Mouse (Mus musculus): ENCODE measurements around the gene Siae. TPM values are rescaled to one million over a fixed set of nuclear protein-coding genes. Genes with fewer than 3 reads are reported as not detected.

Gene Siae
- polyA plus RNA-seq, 1 experiment, result not detected

GRCm38 (mm10) chr9:37663210-37663609, 107.7 kb downstream of the Siae start:
- Histone ChIP-seq H3K27ac (ENCODE audit: insufficient read depth, low read depth, low read length) (no peak overlapping the region), H3K4me1 (ENCODE audit: control insufficient read depth, insufficient read depth, low read length) (no peaks in the 10 kb centered on the region), H3K4me3 (ENCODE audit: insufficient read depth, low read depth, low read length) (no peak overlapping the region)
- TF ChIP-seq POLR2A (IDR thresholded peaks at IDR 0.05; ENCODE audit: insufficient read depth, low read depth, low read length), result no peak
- no peak for TF ChIP-seq CTCF (IDR thresholded peaks at IDR 0.05; ENCODE audit: insufficient read depth, low read depth, low read length)
- WGBS, result 77% methylated on average over 1 of the region's 1 CpGs

- TF ChIP-seq CTCF (IDR thresholded peaks at IDR 0.05; ENCODE audit: insufficient read depth, low read depth, low read length) (no peak), POLR2A (IDR thresholded peaks at IDR 0.05; ENCODE audit: insufficient read depth, low read depth, low read length) (no peak)
- H3K27ac ChIP-seq (ENCODE audit: insufficient read depth, low read depth, low read length), result no peak overlapping the region
- no peak overlapping the region for H3K4me3 ChIP-seq (ENCODE audit: insufficient read depth, low read depth, low read length)
- WGBS, result 81% methylated on average over 2 of the region's 2 CpGs
- H3K4me1 ChIP-seq (ENCODE audit: control insufficient read depth, insufficient read depth, low read length), result 0 out of 2 replicates have a peak, but pooled peaks cover 3% of the 10 kb centered on the region
Measured at GRCm38 (mm10) chr9:37664604-37665003, 109.1 kb downstream of the Siae start.

- Histone ChIP-seq H3K27ac (ENCODE audit: insufficient read depth, low read depth, low read length) (no peak overlapping the region), H3K4me1 (ENCODE audit: control insufficient read depth, insufficient read depth, low read length) (0 out of 2 replicates have a peak, but pooled peaks cover 3% of the 10 kb centered on the region), H3K4me3 (ENCODE audit: insufficient read depth, low read depth, low read length) (no peak overlapping the region)
- WGBS, result 87% methylated on average over 7 of the region's 7 CpGs
- no peak for TF ChIP-seq POLR2A (IDR thresholded peaks at IDR 0.05; ENCODE audit: insufficient read depth, low read depth, low read length)
- no peak for TF ChIP-seq CTCF (IDR thresholded peaks at IDR 0.05; ENCODE audit: insufficient read depth, low read depth, low read length)
Measured at GRCm38 (mm10) chr9:37666045-37666444, 110.5 kb downstream of the Siae start.

GRCm38 (mm10) chr9:37669115-37669514, 113.6 kb downstream of the Siae start, which contains the start of gene Panx3:
Gene Panx3, minus strand, starts transcription at chr9:37669235.
- Histone ChIP-seq H3K4me3 (ENCODE audit: insufficient read depth, low read depth, low read length) (no peak within 1 kb of the TSS), H3K27ac (ENCODE audit: insufficient read depth, low read depth, low read length) (no peak within 1 kb of the TSS), H3K4me1 (ENCODE audit: control insufficient read depth, insufficient read depth, low read length) (0 out of 2 replicates have a peak, but pooled peaks cover 3% of the 10 kb centered on the region)
- TF ChIP-seq CTCF (IDR thresholded peaks at IDR 0.05; ENCODE audit: insufficient read depth, low read depth, low read length), result no peak
- no peak for TF ChIP-seq POLR2A (IDR thresholded peaks at IDR 0.05; ENCODE audit: insufficient read depth, low read depth, low read length)
- WGBS, result 40% methylated on average over 6 of the region's 6 CpGs

- Histone ChIP-seq H3K4me3 (ENCODE audit: insufficient read depth, low read depth, low read length) (no peak overlapping the region), H3K27ac (ENCODE audit: insufficient read depth, low read depth, low read length) (no peak overlapping the region), H3K4me1 (ENCODE audit: control insufficient read depth, insufficient read depth, low read length) (0 out of 2 replicates have a peak, but pooled peaks cover 3% of the 10 kb centered on the region)
- 78% methylated on average over 4 of the region's 4 CpGs for WGBS
- TF ChIP-seq CTCF (IDR thresholded peaks at IDR 0.05; ENCODE audit: insufficient read depth, low read depth, low read length) (no peak), POLR2A (IDR thresholded peaks at IDR 0.05; ENCODE audit: insufficient read depth, low read depth, low read length) (no peak)
Measured at GRCm38 (mm10) chr9:37669678-37670077, 114.2 kb downstream of the Siae start.

GRCm38 (mm10) chr9:37670261-37670660, 114.8 kb downstream of the Siae start:
- WGBS, result 93% methylated on average over 3 of the region's 3 CpGs
- TF ChIP-seq CTCF (IDR thresholded peaks at IDR 0.05; ENCODE audit: insufficient read depth, low read depth, low read length) (no peak), POLR2A (IDR thresholded peaks at IDR 0.05; ENCODE audit: insufficient read depth, low read depth, low read length) (no peak)

GRCm38 (mm10) chr9:37675287-37675686, 119.8 kb downstream of the Siae start:
- Histone ChIP-seq H3K4me1 (ENCODE audit: control insufficient read depth, insufficient read depth, low read length) (no peaks in the 10 kb centered on the region), H3K27ac (ENCODE audit: insufficient read depth, low read depth, low read length) (no peak overlapping the region), H3K4me3 (ENCODE audit: insufficient read depth, low read depth, low read length) (no peak overlapping the region)
- no peak for TF ChIP-seq CTCF (IDR thresholded peaks at IDR 0.05; ENCODE audit: insufficient read depth, low read depth, low read length)
- no peak for TF ChIP-seq POLR2A (IDR thresholded peaks at IDR 0.05; ENCODE audit: insufficient read depth, low read depth, low read length)
- 60% methylated on average over 4 of the region's 4 CpGs for WGBS

More at GRCm38 (mm10) chr9:37670261-37670660, 114.8 kb downstream of the Siae start:
- no peak overlapping the region for H3K4me3 ChIP-seq (ENCODE audit: insufficient read depth, low read depth, low read length)
- H3K4me1 ChIP-seq (ENCODE audit: control insufficient read depth, insufficient read depth, low read length), result 0 out of 2 replicates have a peak, but pooled peaks cover 3% of the 10 kb centered on the region
- H3K27ac ChIP-seq (ENCODE audit: insufficient read depth, low read depth, low read length), result no peak overlapping the region

GRCm38 (mm10) chr9:37681123-37681522, 125.6 kb downstream of the Siae start:
- TF ChIP-seq CTCF (IDR thresholded peaks at IDR 0.05; ENCODE audit: insufficient read depth, low read depth, low read length), result no peak
- TF ChIP-seq POLR2A (IDR thresholded peaks at IDR 0.05; ENCODE audit: insufficient read depth, low read depth, low read length), result no peak
- Histone ChIP-seq H3K4me3 (ENCODE audit: insufficient read depth, low read depth, low read length) (no peak overlapping the region), H3K27ac (ENCODE audit: insufficient read depth, low read depth, low read length) (no peak overlapping the region), H3K4me1 (ENCODE audit: control insufficient read depth, insufficient read depth, low read length) (no peaks in the 10 kb centered on the region)
- WGBS, result 90% methylated on average over 1 of the region's 1 CpGs

GRCm38 (mm10) chr9:37687288-37687940, 131.9 kb downstream of the Siae start:
- WGBS, result 55% methylated on average over 3 of the region's 3 CpGs
- no peaks in the 10 kb centered on the region for H3K4me1 ChIP-seq (ENCODE audit: control insufficient read depth, insufficient read depth, low read length)

More at GRCm38 (mm10) chr9:37687288-37687940, 131.9 kb downstream of the Siae start:
- TF ChIP-seq POLR2A (IDR thresholded peaks at IDR 0.05; ENCODE audit: insufficient read depth, low read depth, low read length), result no peak
- TF ChIP-seq CTCF (IDR thresholded peaks at IDR 0.05; ENCODE audit: insufficient read depth, low read depth, low read length), result no peak
- Histone ChIP-seq H3K4me3 (ENCODE audit: insufficient read depth, low read depth, low read length) (no peak overlapping the region), H3K27ac (ENCODE audit: insufficient read depth, low read depth, low read length) (no peak overlapping the region)
